Comparison of ENCODE assay signal across 14 mouse cellular contexts in genomic region chr6:91700823-91701621, GRCm38 (mm10). TPM values are rescaled to one million over a fixed set of nuclear protein-coding genes. Genes with fewer than 3 reads are reported as not detected.
DNase-seq lines count a peak whose midpoint lies in the region; ATAC-seq and TF ChIP-seq lines count a peak whose summit lies in the region.
"Had no signal": no experiment of that assay in that cellular context is flagged by ENCODE, and none has a peak within 500 bp of the region (broad histone marks: within the 10 kb centered on the region; RNA-seq: fewer than 3 reads in every experiment).

No protein-coding gene starts in this region.

- intact Hi-C loops in heart, postnatal 36 days (cut with DNase I): no loop called here
- intact Hi-C loops in gastrocnemius, postnatal 36 days (cut with DNase I): no loop called here

- peak overlapping the region; percentile 59 for H3K27ac ChIP-seq in kidney, embryonic 15.5 days
- H3K27ac ChIP-seq in liver, postnatal 0 days (ENCODE audit: low read depth): 0 out of 2 replicates have a peak overlapping the region, but pooled peaks have one; percentile 16
- H3K27ac ChIP-seq: limb, embryonic 10.5 days had no signal

- peaks cover 74% of the 10 kb centered on the region for H3K36me3 ChIP-seq in kidney, embryonic 15.5 days
- peaks cover 15% of the 10 kb centered on the region for H3K36me3 ChIP-seq in liver, postnatal 0 days (replicated peaks; ENCODE audit: insufficient read depth, low read length)

- ATAC-seq in Patski: peak; percentile 81
- ATAC-seq in kidney, embryonic 15.5 days (replicated peaks; ENCODE audit: low FRiP score): no peak; the same call in 1 of the 2 replicates
- peak; percentile 76 for ATAC-seq in liver, postnatal 0 days
- no peak for ATAC-seq in megakaryocyte, adult 5-6 weeks (ENCODE audit: poor library complexity, severe bottlenecking)
- ATAC-seq: hindbrain, embryonic 16.5 days had no signal

- 59% methylated on average over 11 of the region's 11 CpGs for WGBS in kidney, embryonic 15.5 days
- WGBS in liver, postnatal 0 days (ENCODE audit: insufficient replicate concordance): 71% methylated on average over 11 of the region's 11 CpGs

- TF ChIP-seq EP300 in liver, postnatal 0 days (IDR thresholded peaks at IDR 0.05; ENCODE audit: low read depth): no peak

- POLR2A ChIA-PET in Patski (lab: Charles Lee): interaction anchor here (1.0 to 1.7 kb wide), 3 partner anchors 15 to 175 kb away, joined by 3 to 7 read pairs (median 4); no protein-coding TSS in a partner anchor

- H3K4me2 ChIP-seq in kidney, embryonic 15.5 days: no peak overlapping the region
- H3K4me2 ChIP-seq in liver, postnatal 0 days (ENCODE audit: low read depth, low read length): no peak overlapping the region

- H3K9me3 ChIP-seq in kidney, embryonic 15.5 days (replicated peaks): no peaks in the 10 kb centered on the region
- H3K9me3 ChIP-seq in liver, postnatal 0 days (ENCODE audit: low read length): no peaks in the 10 kb centered on the region
- H3K9me3 ChIP-seq: limb, embryonic 10.5 days; megakaryocyte, embryonic 14.5 days had no signal

- peak; percentile 51 for DNase-seq in adrenal gland, postnatal 14 days
- no peak for DNase-seq in adrenal gland, postnatal 4 days (ENCODE audit: low spot score in 2 of 2)
- peak; percentile 79 for DNase-seq in Patski (ENCODE audit: low read depth, low spot score)
- DNase-seq in liver, postnatal 0 days: peak; percentile 39
- DNase-seq in heart, postnatal 36 days: no peak
- DNase-seq in gastrocnemius, postnatal 36 days: no peak
- DNase-seq: cerebellum, adult 18-20 months; gastrocnemius, postnatal 10 days; right cerebral cortex, postnatal 4 days had no signal

- CTCF ChIA-PET in Patski (lab: Charles Lee): interaction anchor here (1.0 to 2.3 kb wide), 2 partner anchors 17 to 173 kb away, joined by 3 to 7 read pairs; partner anchors contain the start of gene Slc6a6

- no peaks in the 10 kb centered on the region for H3K27me3 ChIP-seq in Patski
- H3K27me3 ChIP-seq in kidney, embryonic 15.5 days: no peaks in the 10 kb centered on the region
- H3K27me3 ChIP-seq in liver, postnatal 0 days (ENCODE audit: insufficient read depth, low read length): no peaks in the 10 kb centered on the region
- H3K27me3 ChIP-seq: megakaryocyte, embryonic 14.5 days had no signal

- H3K4me1 ChIP-seq in kidney, embryonic 15.5 days: peaks cover 50% of the 10 kb centered on the region
- H3K4me1 ChIP-seq in liver, postnatal 0 days (ENCODE audit: insufficient read depth): peaks cover 22% of the 10 kb centered on the region

- H3K4me3 ChIP-seq in kidney, embryonic 15.5 days (replicated peaks): no peak overlapping the region
- no peak overlapping the region for H3K4me3 ChIP-seq in liver, postnatal 0 days (ENCODE audit: low read depth, low read length)
- H3K4me3 ChIP-seq: limb, embryonic 10.5 days; megakaryocyte, embryonic 14.5 days had no signal

- TF ChIP-seq CTCF in Patski (IDR thresholded peaks at IDR 0.05): no peak
- TF ChIP-seq CTCF in liver, postnatal 0 days (IDR thresholded peaks at IDR 0.05; ENCODE audit: low read depth): no peak

- in situ Hi-C loops in Patski (cut with MboI; ENCODE audit: low pct_unique_long_range_greater_than_20kb): no loop called here

- H3K9ac ChIP-seq in kidney, embryonic 15.5 days: no peak overlapping the region
- H3K9ac ChIP-seq in liver, postnatal 0 days (replicated peaks): no peak overlapping the region

RNA-seq across cellular contexts. Expression of gene Slc6a6, which starts 17.2 kb away (rescaled TPM):
- 259 and 278 TPM in 2 replicates for total RNA-seq in adrenal gland, postnatal 14 days (2021)
- 100 to 1,000 TPM; 314 to 322 TPM for total RNA-seq in adrenal gland, postnatal 4 days (2021)
- 497 TPM for polyA plus RNA-seq in Patski (2021)
- 84.0 and 87.2 TPM in 2 replicates for polyA plus RNA-seq in kidney, embryonic 15.5 days (2015; fragmentation: Nextera tagmentation; extraction: Ambion mirVana)
- 31.1 and 34.4 TPM in 2 replicates for polyA plus RNA-seq in liver, postnatal 0 days (2015; fragmentation: Nextera tagmentation; extraction: Ambion mirVana)
- total RNA-seq in megakaryocyte, adult 5-6 weeks (2015): 58.0 and 61.9 TPM in 2 replicates
- total RNA-seq in megakaryocyte, adult 5-6 weeks (2017): 46.7 and 61.0 TPM in 2 replicates
- total RNA-seq in heart, postnatal 36 days (2021): 100 to 1,000 TPM; 101 to 102 TPM
- total RNA-seq in gastrocnemius, postnatal 36 days (2021): 10 to 100 TPM; 66.3 to 70.0 TPM

Comparison
In these comparisons a context has a peak if more than half of its experiments do, and no peak if none do; other contexts are left out.
1. DNase-seq: peak in adrenal gland, postnatal 14 days (single experiment), Patski (single experiment) and liver, postnatal 0 days (single experiment); none in adrenal gland, postnatal 4 days (0 of 2), heart, postnatal 36 days (0 of 2) and gastrocnemius, postnatal 36 days (0 of 2).
2. ATAC-seq: peak in Patski (single experiment) and liver, postnatal 0 days (single experiment); none in kidney, embryonic 15.5 days (single experiment) and megakaryocyte, adult 5-6 weeks (single experiment).